Mouse (Mus musculus) gastrocnemius, postnatal 4 days (tissue): ENCODE measurements around the gene Ppp1r12a. TPM values are rescaled to one million over a fixed set of nuclear protein-coding genes. Genes with fewer than 3 reads are reported as not detected.
"Not testable (repeated sequence)": the region's sequence is repeated elsewhere in the genome, so short reads cannot be mapped to it uniquely, and the experiment has no call there.

ENCODE experiments used
- DNase-seq, 2 experiments: peaks; one replicate each; pipeline ENCODE4 v3.0.0; 2021 to 2022; ENCODE audit warnings: low spot score in 2 of 2, mixed read lengths in 2 of 2
- total RNA-seq, 2 experiments: library from RNA; stranded (reverse); gene quantifications; 2 replicates each; pipeline ENCODE4 v1.2.3; 2021

Ppp1r12a gene
- total RNA-seq, 2 experiments from 2014 or later, result 75.1 to 82.8 TPM

DNA sequence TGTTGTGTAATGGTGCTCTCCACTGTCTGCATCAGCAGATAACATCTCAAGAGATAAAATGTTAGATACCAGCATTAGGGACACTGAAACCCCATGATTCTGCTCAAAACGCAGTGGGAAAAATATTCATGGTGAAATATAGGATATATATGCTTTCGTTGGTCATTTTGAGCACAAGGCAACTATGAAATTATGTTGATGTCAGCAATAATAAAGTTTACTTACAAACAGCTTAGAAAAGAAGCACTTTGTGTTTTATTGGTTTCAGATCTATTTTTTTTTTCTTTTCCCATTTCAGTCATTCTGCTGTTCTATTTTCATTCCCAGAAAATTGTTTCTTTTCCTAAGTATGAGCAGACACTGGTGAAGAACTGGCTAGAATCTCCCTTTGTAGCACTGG, 34.1 kb downstream of the Ppp1r12a start:
- no peak for DNase-seq

DNA sequence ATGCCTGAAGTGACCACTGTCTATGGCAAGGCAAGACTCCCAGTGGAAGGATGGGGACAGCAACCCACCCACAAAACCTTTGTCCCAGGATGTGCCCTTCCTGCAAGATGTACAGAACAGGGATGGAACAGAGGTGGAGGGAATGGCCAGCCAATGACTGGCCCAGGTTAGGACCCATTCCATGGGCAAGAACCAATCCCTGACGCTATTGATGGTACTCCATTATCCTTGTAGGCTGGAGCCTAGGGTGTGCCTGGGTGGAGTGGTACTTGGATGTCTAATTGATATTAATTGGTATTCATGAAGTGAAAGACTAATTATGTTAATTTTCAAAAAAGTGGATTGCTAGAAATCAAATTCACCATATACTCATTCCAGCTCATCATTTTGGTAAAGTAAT, 35.5 kb downstream of the Ppp1r12a start:
- DNase-seq, result no peak

DNA sequence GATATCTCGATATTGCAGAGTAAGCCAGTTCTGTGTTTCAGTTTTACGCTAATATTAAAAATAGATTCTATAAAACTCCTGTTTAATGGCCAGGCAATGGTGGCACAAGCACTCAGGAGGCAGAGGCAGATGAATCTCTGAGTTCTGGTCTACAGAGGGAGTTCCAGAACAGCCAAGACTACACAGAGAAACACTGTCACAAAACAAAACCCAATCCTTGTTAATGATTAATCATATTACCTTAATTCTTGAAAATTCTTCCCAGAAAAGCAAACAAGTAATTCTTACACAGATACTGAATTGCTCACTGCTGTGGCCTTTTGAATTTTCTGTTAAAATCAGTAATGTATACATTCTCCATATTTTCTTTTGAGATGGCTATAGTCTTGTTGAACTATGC, 37.0 kb downstream of the Ppp1r12a start:
- DNase-seq, result no peak

DNA sequence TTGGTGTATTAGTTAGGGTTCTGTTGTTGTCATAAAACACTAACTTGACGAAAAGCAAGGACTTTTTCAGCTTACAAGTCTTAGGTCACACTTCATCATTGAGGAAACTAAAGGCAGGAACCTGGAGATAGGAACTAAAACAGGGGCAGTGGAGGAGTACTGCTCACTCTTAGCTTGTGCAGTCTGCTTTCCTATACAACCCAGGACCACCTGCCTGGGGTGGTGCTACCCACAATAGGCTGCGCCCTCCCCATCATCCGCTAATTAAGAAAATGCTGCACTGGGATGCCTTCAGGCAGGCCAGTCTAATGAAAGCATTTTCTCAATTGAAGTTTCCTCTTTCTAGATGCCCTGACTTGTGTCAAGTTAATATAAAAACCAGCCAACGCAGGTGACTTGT, 40.1 kb downstream of the Ppp1r12a start:
- no peak for DNase-seq

DNA sequence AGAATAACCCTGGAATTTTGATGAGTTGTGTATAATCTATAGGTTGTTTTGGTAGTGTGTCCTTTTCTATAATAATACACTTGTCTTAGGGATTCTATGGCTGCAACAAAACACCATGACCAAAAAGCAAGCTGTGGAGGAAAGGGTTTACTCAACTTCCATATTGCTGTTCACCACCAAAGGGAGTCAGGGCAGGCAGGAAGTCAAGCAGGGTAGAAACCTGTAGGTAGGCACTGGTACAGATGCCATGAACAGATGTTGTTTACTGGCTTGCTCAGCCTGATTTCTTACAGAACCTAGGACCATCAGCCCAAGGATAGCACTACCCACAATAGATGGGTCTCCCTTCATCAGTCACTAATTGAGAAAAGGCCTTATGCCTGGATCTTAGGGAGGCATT, 41.4 kb downstream of the Ppp1r12a start:
- no peak for DNase-seq

DNA sequence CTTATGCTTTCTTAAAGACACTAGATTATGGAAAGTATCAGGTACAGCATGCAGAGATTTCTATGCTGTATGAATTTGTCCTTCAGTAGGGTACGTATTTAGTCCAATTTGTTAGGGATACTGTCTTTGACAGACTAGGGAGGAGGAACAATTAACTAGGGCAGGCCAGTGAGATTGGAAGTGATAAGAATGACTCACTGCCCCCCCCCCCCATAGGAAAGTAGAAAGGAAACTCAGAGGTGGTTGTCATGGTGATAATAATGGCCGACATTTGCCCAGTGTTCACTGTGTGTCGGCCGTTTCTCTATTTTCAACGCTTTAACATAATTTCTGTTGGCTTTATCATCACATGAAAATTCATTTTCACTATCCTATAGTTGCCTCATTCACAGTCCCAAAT, 47.4 kb downstream of the Ppp1r12a start:
- DNase-seq, result no peak

DNA sequence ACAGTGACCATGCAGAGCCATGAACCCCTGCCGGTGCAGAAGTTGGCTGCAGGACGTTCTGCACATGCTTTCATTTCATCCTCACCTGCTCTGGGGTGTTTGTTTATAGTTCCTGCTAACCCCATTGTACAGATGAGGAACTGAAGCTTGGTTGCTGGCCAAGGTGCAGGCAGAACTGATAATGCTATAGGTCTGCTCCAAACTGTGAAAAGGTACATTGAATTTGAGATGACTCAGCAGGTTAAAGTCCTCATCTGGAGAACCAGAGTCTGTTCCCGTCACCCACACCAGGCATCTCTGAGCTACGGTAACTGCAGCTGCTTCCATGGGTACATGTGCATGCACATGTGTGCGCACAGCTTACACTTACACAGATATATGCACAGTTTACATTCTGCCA, 62.4 kb downstream of the Ppp1r12a start:
- DNase-seq, result no peak

DNA sequence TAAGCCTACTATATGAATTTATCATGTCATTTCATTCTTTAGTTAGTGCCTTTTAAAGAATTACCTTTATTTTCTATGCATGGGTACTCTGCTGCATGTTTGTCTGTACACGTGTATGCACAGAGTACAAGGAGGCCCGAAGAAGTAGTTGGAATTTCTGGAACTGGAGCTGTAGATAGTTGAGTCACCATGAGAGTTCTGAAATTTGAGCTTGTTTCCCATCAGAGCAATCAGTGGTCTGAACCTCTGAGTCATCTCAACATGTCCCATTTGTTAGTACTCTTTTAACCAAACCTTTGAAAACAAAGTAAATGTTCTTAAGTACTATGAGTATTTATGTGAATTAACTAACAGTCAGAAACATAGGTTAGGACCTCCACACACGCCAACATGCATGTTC, 75.1 kb downstream of the Ppp1r12a start:
- no peak for DNase-seq

DNA sequence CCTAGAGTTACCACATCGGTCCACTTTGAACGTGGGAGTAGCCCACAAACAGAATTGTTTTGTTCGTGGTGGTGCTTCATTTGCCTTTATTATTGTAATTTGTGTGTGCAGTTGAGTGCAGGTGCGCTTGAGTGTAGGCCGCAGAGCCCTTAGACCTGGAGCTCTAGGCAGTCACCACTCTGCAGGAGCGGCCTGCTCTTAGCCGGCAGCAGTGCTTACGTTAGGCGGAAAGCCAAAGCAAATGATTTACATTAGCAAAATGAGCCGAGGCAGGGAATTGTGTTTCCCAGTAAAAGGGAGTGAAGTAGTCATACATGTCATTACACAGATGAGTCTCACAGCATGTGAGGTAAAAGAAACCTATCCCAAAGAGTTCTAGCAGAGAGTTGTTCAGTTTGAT, 77.1 kb downstream of the Ppp1r12a start:
- DNase-seq, result no peak

DNA sequence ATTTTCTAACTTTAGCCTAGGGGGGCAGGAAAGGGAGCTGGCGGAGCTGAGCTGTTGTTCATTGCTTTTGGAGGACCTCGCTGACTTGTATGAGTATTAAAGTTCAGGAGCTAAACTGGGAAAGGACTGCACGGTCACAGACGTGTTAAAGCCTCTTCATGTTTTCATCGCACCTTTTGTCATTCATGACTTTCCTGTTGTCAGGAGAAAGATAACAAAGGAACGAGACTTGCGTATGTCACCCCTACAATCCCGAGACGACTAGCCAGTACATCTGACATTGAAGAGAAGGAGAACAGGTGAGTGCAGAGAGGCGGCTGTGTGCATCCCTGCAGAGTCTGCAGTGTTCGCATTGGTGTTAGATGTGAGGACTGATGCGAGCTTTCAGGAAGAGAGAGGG, 88.7 kb downstream of the Ppp1r12a start:
- no peak for DNase-seq

DNA sequence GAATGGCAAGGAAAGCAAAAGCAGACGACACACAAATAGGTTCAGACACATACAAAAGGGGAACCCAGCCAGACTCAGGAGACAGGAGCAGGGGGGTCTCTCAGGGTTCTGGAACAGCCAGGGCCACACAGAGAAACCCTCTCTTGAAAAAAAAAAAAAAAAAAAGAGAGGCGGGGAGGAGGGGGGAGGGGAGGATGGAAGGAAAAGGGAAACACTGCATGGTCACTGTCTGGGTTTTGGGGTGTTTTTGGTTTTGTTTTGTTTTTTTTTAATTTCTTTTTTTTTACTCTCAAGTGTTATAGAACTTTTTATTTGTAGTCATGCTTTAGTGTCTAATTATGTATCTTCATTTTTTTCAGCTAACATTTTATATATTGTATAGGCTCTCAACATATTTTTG, 89.2 kb downstream of the Ppp1r12a start:
- DNase-seq, result no peak

DNA sequence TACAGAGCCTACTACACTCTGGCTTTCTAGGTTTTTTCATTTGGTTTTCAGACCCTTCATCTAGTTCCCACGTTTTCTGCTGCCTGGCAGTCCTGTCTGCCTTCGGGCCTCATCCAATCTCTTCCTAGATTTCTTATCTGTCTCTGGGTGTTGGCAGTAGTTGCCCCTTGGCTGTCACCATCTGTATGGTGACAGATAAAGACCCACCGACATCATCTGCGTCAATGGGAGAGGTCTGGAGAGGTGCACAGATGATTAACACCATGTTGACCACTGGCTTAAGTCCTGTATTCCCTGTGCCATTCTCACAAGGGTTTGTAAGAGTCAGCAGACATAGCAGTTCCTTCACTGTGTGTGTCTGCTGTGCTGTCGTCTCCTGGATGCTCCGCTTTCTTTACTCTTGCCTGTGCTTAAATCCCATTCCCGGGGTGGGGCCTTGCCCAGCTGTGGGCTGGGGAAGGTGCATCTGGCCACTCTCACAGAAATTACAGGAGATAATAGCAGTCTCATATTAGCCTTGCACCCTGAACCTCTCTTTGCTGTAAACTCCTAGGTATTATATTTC, 93.9 kb downstream of the Ppp1r12a start:
- DNase-seq, result no peak

DNA sequence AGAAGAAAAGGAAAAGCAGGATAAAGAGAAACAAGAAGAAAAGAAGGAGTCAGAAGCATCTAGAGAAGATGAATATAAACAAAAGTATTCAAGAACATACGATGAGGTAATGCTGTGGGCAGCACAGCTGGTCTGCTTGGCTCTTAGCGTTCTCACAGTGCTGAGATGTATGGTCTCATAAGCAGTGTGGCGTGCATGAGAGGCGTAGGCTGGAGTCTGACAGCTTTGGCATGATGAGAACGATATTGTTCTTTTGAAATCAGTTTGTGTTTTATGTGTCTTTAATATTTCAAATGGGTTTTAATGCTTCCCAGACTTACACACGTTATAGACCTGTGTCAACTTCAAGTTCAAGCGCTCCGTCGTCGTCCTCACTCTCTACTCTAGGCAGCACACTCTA, 98.9 kb downstream of the Ppp1r12a start:
- no peak for DNase-seq

DNA sequence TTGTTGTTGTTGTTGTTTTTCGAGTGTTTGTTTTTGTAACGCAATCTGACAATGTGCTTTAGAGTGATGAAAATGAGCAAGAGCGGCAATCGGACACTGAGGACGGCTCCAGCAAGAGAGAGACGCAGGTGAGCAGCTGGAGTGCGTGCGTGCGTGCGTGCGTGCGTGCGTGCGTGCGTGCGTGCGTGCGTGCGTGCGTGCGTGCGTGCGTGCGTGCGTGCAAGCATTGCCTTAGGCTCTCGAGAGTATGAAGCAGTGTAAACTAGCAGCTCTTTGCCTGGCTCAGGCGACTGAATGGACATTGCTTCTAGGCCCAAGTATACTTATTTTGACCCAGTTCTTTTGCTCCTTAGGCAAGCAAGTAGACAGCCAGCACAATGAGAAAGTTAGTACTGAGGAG, 102.6 kb downstream of the Ppp1r12a start:
- no peak for DNase-seq

DNA sequence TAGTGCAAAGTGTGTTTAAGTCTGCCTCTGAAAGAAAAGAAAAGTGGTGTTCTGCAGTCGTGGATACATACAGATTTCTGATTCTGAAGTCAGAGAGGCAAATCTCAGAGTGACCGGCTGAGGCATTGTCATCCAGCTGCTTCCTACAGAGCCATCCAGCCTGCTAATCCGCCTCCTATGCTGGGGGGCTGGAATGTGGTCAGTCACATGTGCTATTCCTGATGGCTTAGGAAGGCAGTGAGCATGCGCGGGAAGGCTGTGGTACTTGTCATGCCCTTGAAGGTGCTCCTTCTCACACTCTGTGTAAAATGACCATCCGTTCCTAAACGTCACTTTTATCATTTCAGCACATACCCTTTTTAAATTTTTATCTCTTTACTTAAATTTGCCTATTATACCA, 109.2 kb downstream of the Ppp1r12a start:
- no peak for DNase-seq

DNA sequence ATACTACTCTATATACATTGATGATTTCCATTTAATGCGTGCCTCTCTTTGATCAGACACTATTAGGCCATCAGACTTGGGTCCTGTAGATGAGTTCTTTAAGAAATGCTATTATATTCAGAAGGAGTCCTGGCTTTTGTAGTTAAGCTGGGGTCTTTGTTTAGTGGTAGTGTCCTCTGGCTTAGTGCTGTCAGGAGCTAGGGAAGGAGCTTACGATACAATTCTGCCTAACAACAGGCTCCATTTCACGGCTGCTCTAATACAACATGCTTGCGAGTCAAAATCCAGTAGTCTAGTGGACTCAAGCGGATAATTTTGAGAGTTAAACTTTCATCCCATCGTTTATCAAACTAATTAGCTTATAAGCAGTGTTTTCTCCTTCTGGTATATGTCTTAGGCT, 114.7 kb downstream of the Ppp1r12a start:
- no peak for DNase-seq

DNA sequence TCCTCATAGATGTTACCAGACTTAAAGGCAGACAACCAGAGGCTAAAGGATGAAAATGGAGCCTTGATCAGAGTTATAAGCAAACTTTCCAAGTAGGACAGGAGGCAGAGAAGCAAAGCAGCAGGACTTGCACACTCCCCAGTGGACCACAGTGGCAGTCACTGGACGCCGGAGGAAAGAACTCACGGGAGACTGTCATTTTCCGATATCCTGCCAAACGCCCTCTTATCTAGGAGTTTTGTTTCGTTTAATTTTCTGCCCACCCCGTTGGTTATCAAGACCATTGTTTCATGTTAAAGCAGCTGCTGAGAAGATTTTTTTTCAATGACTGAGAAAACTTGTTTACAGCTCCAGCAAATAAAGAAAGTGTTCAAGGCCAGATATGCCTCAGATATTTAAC, 115.2 kb downstream of the Ppp1r12a start:
- no peak for DNase-seq

DNA sequence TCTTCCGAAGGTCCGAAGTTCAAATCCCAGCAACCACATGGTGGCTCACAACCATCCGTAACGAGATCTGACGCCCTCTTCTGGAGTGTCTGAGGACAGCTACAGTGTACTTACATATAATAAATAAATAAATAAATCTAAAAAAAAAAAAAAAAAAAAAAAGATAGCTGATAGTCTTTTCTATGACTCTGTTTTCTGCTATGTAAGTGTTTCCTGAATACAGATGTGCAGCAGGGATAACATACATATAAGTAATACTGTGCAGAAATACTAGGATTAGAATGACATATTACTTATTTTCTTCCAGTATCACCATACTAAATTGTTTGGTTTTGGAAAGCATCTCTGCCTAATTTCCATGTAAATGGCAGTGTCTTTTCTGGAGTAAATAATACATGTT, 119.1 kb downstream of the Ppp1r12a start:
- not testable (repeated sequence) for DNase-seq

DNA sequence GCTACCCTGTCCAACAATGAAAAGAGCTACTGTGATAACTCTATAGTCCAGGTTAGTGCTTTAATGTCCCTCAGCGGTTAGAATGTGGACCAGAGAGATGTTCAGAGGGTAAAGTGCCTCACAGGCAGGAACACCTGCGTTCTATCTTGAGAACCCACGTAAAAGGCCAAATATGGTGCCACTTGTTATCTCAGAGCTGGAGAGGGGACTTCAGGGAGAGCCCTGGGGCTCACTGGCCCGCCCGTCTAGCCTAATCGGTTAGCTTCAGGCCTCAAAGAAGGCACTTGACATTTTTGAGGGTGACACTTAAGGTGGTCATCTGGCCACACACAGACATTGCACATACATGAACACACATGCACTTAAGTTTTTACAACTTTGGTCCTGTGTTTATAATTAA, 120.4 kb downstream of the Ppp1r12a start:
- DNase-seq, result no peak

DNA sequence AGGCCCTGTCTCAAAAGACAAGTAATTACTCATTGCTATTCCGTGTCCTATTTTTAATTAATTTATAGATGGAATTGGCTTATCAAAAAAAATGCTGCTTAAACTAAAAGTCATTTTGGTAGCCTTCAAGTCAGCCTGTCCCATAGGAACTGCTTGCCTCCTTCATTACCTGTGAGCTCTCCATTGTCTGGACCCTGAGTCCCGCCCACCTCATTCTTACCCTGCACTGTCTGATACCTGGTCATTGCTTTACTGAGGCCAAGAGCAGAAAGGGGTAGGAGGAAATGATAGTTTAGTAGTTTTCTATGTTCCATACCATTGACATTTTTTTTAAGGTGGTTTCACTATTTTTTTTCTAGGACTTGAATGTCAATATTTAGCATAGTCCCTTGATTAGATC, 121.4 kb downstream of the Ppp1r12a start:
- DNase-seq, result no peak

DNA sequence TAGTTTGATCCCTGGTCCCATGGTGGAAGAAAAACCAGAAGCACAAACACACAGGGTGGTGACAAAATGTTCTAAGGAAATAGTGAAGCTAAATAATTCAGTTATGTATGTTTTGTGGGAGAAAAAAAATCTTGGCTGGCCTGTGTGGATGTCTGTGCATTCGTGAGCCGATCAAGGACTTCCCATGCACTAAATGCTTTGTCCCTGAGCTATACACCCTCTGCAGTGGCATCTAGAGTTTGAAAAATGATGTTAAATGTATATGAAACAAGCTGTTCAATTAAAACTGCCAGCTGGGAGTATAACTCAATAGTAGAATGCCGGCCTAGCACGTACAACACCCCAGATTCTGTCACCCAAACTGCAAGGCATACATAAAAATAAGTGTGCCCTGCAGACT, 121.8 kb downstream of the Ppp1r12a start:
- no peak for DNase-seq

DNA sequence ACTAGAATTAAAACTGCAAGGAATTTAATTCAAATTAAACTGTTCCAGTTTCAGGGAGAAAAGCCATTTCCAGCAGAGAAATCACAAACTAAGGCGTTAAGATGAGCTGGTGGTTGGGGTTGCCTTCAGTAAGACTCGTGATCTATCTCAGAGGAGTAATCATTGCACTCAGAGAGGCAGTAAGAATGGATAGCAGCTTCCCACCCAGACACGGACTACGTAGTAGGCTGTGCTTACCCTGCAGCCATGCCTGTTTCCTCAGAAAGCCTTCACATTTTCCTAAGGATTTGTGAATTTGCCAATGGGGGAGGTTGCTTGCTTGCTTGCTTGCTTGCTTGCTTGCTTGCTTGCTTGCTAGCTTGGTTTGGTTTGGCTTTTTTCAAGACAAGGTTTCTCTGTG, 122.5 kb downstream of the Ppp1r12a start:
- DNase-seq, result no peak

DNA sequence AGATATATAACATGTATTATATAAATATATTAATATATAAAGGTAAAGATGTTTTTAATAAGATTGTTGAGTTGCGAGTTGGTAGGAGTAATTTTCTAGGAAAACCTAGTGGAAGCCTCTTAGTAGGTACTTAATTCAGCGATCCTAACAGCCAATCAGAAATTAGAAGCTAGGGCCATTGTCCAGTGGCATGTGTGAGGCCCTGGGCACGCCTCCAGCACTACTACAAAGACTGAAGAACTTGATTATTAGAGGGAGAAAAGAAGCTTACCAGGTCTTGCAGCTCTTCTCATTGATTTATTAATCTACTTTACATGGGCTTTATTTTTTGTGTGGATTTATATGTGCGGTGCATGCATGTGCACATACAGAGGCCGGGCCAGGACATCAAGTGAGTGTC, 123.0 kb downstream of the Ppp1r12a start:
- no peak for DNase-seq
